Comparison of ENCODE assay signal across 7 mouse cellular contexts in the genomic region with DNA sequence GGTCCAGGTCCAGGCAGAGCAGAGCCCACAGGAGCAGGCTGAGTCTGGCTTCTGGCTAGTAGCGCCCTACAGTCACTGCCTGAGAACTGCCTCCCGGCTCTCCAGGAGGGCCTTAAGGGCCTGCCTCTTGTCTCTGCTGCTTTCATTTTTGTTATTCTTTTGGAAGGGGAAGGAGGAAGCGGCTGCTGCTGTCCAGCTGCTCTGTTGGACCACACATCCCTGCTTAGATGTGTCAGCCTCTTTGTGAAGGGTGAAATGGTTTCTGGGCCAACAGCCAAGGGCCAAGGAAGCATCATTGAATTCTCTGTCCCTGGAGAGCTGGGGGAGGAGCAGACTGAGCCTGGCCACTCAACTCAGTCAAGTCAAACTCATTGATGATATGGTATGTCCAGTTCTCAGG. TPM values are rescaled to one million over a fixed set of nuclear protein-coding genes. Genes with fewer than 3 reads are reported as not detected.
DNase-seq lines count a peak whose midpoint lies in the region; ATAC-seq and TF ChIP-seq lines count a peak whose summit lies in the region.

No protein-coding gene starts in this region.

- 71% methylated on average over 3 of the region's 3 CpGs for WGBS in liver, adult 2 months
- WGBS in liver, embryonic 11.5 days, result 52% methylated on average over 3 of the region's 3 CpGs
- 40% methylated on average over 3 of the region's 3 CpGs for WGBS in kidney, adult 2 months

- no peak for TF ChIP-seq POLR2A in liver, adult 2 months (IDR thresholded peaks at IDR 0.05; ENCODE audit: extremely low read depth, insufficient read depth, low read length)
- no peak for TF ChIP-seq POLR2A in kidney, adult 2 months (IDR thresholded peaks at IDR 0.05; ENCODE audit: low read depth, low read length)

- no peaks in the 10 kb centered on the region for H3K9me3 ChIP-seq in liver, embryonic 11.5 days (ENCODE audit: control insufficient read depth, low read length)

- H3K9ac ChIP-seq in liver, adult 2 months (ENCODE audit: low read depth, low read length), result 0 out of 2 replicates have a peak overlapping the region, but pooled peaks have one; percentile 38
- no peak overlapping the region for H3K9ac ChIP-seq in liver, embryonic 11.5 days (ENCODE audit: low read depth, low read length)

- no peaks in the 10 kb centered on the region for H3K36me3 ChIP-seq in liver, adult 2 months (ENCODE audit: control insufficient read depth, insufficient read depth, low read length)
- no peaks in the 10 kb centered on the region for H3K36me3 ChIP-seq in liver, embryonic 11.5 days (ENCODE audit: control insufficient read depth, insufficient read depth, low read length)
- H3K36me3 ChIP-seq in kidney, adult 2 months (ENCODE audit: control insufficient read depth, insufficient read depth, low read length), result no peaks in the 10 kb centered on the region

- H3K27ac ChIP-seq in liver, adult 2 months (replicated peaks; ENCODE audit: insufficient read depth, low read depth, low read length), result peak overlapping the region; percentile 38; the same call in 1 of the 2 replicates
- no peak overlapping the region for H3K27ac ChIP-seq in liver, embryonic 11.5 days (ENCODE audit: low read depth, low read length)
- H3K27ac ChIP-seq in kidney, adult 2 months (ENCODE audit: insufficient read depth, low read depth, low read length), result no peak overlapping the region; the same call in 1 of the 2 replicates

- ATAC-seq in liver, embryonic 11.5 days (replicated peaks; ENCODE audit: low FRiP score), result no peak

- no peaks in the 10 kb centered on the region for H3K27me3 ChIP-seq in liver, adult 2 months (ENCODE audit: control insufficient read depth, insufficient read depth, low read length)
- peaks cover 3% of the 10 kb centered on the region for H3K27me3 ChIP-seq in liver, embryonic 11.5 days (replicated peaks; ENCODE audit: control insufficient read depth, insufficient read depth, low read length)
- H3K27me3 ChIP-seq in kidney, adult 2 months (replicated peaks; ENCODE audit: control insufficient read depth, insufficient read depth, low read length), result no peaks in the 10 kb centered on the region

- peaks cover 2% of the 10 kb centered on the region; the same call in 1 of the 2 replicates for H3K4me1 ChIP-seq in liver, adult 2 months (ENCODE audit: control insufficient read depth, insufficient read depth, low read length)
- H3K4me1 ChIP-seq in liver, embryonic 11.5 days (replicated peaks; ENCODE audit: control insufficient read depth, insufficient read depth, low read length), result peaks cover 11% of the 10 kb centered on the region
- 0 out of 2 replicates have a peak, but pooled peaks cover 5% of the 10 kb centered on the region for H3K4me1 ChIP-seq in kidney, adult 2 months (ENCODE audit: control insufficient read depth, insufficient read depth, low read length)

- no peak for TF ChIP-seq CTCF in liver, adult 2 months (IDR thresholded peaks at IDR 0.05; ENCODE audit: low read depth, low read length)
- no peak for TF ChIP-seq CTCF in kidney, adult 2 months (conservative IDR thresholded peaks at IDR 0.05; ENCODE audit: insufficient read depth, insufficient read length, low read depth, low read length)

- H3K4me2 ChIP-seq in liver, embryonic 11.5 days, result no peak overlapping the region

- H3K4me3 ChIP-seq in liver, adult 2 months (ENCODE audit: insufficient read depth, low read depth, low read length), result no peak overlapping the region
- H3K4me3 ChIP-seq in liver, embryonic 11.5 days (ENCODE audit: low read depth, low read length), result no peak overlapping the region
- H3K4me3 ChIP-seq in kidney, adult 2 months (ENCODE audit: insufficient read depth, low read depth, low read length), result no peak overlapping the region

- no peaks in the 10 kb centered on the region for H3K79me2 ChIP-seq in liver, adult 2 months (ENCODE audit: control insufficient read depth, insufficient read depth, low read length)

- DNase-seq in liver, adult 2 months (ENCODE audit: extremely low read depth, low read depth, low spot score), result peak; percentile 39
- DNase-seq in liver, embryonic 11.5 days (ENCODE audit: low spot score), result no peak
- DNase-seq in adrenal gland, adult 8-10 months, result peak; percentile 73
- DNase-seq in gastrocnemius, postnatal 10 days, result peak; percentile 75
- DNase-seq in kidney, adult 2 months, result peak; percentile 84
- DNase-seq in right cerebral cortex, postnatal 4 days, result peak; percentile 24
- DNase-seq in thymus, postnatal 4 days, result no peak

RNA-seq across cellular contexts. Expression of gene Creb3l1, which starts 7.3 kb away (rescaled TPM):
- 0.18 and 0.20 TPM in 2 replicates for total RNA-seq in liver, adult 2 months (2014; rRNA removed)
- 0.40 and 0.68 TPM in 2 replicates for polyA plus RNA-seq in liver, adult 2 months (2012; rRNA removed)
- 5.7 and 6.1 TPM in 2 replicates for polyA plus RNA-seq in liver, embryonic 11.5 days (2014; fragmentation: Nextera tagmentation; extraction: Ambion mirVana)
- total RNA-seq in adrenal gland, adult 8-10 months (2022), result 10 to 100 TPM in 2 of 4 experiments, 1 to 10 TPM in 2; 5.2 to 22.4 (median 9.8) TPM
- total RNA-seq in gastrocnemius, postnatal 10 days (2021), result 10 to 100 TPM; 29.2 to 44.6 TPM
- polyA plus RNA-seq in kidney, adult 2 months (2012; rRNA removed), result 6.7 and 8.9 TPM in 2 replicates

RNA-seq across cellular contexts. Expression of gene Dgkz, which starts 41.3 kb away (rescaled TPM):
- total RNA-seq in liver, adult 2 months (2014; rRNA removed), result 13.2 and 23.6 TPM in 2 replicates
- polyA plus RNA-seq in liver, adult 2 months (2012; rRNA removed), result 43.2 and 59.5 TPM in 2 replicates
- 81.4 and 85.9 TPM in 2 replicates for polyA plus RNA-seq in liver, embryonic 11.5 days (2014; fragmentation: Nextera tagmentation; extraction: Ambion mirVana)
- total RNA-seq in adrenal gland, adult 8-10 months (2022), result 10 to 100 TPM; 47.7 to 87.4 (median 66.3) TPM
- total RNA-seq in gastrocnemius, postnatal 10 days (2021), result 10 to 100 TPM; 60.5 to 84.3 TPM
- polyA plus RNA-seq in kidney, adult 2 months (2012; rRNA removed), result 106 and 119 TPM in 2 replicates

Comparison
In these comparisons a context has a peak if more than half of its experiments do, and no peak if none do; other contexts are left out.
1. DNase-seq: peak in liver, adult 2 months (single experiment), adrenal gland, adult 8-10 months (single experiment), gastrocnemius, postnatal 10 days (single experiment), kidney, adult 2 months (single experiment) and right cerebral cortex, postnatal 4 days (single experiment); none in liver, embryonic 11.5 days (single experiment) and thymus, postnatal 4 days (single experiment).